Mouse (Mus musculus) cerebellum, adult 2 months (tissue): ENCODE measurements at regions not wholly inside any gene's neighbourhood (a gene's known extent, or its start where the extent isn't known, plus 50 kb on each side); places are given as distances from the start of the nearest gene placed in this dataset.

Experiments
- CTCF ChIP-seq: fragments of 200-500 bp; IDR thresholded peaks from 2 replicates; pipeline ENCODE4 v1.5.1; 2011; ENCODE audit warnings: low read depth, mild to moderate bottlenecking, control low read depth, low read length, moderate library complexity, borderline replicate concordance; ENCODE audit not compliant: insufficient read depth
- POLR2A ChIP-seq: fragments of 200-500 bp; IDR thresholded peaks from 2 replicates; pipeline ENCODE4 v1.6.1; 2011; ENCODE audit warnings: low read length, control low read depth, borderline replicate concordance; ENCODE audit not compliant: insufficient read depth

DNA sequence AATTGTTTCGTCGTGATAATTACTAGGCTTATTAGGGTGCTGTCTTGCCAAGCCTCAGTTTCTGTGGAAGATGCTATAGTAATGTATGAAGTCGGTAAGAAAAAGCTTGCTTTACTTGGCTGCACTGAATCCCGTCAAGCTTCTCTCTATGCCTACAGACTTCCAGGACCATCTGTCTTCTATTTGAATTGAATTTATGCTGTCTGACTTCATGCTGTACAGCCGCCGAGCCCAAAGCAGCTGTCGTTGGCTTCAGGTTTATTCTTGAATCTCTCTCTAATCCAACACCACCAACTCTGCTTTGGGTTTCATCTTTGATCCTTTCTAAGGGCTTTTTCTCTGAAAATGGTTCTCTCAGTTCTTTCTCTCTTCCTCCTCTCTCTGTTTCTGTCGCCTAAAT lies 227.4 kb upstream of the Cnr1 start:
- TF ChIP-seq CTCF (no peak), POLR2A (no peak)
